Mouse (Mus musculus) kidney, adult 8-10 months (tissue): Measurements from ENCODE around the gene Tsku.

ENCODE experiments used
- DNase-seq, 2 experiments: peaks; one replicate each; pipeline ENCODE4 v3.0.0; 2022

The Tsku gene

GRCm38 (mm10) chr7:98361063-98361652 is at the start of gene Tsku:
Gene Tsku, minus strand, starts transcription at chr7:98361328.
- peak; percentile 87 to 89 for DNase-seq

- DNase-seq = no peak
These were observed 46.5 kb upstream of the Tsku start for GRCm38 (mm10) chr7:98407615-98408014.

GRCm38 (mm10) chr7:98403996-98404395 is 42.9 kb upstream of the Tsku start:
- peak in 1 of 2 experiments; percentile 30 for DNase-seq

GRCm38 (mm10) chr7:98402582-98403574 is 41.8 kb upstream of the Tsku start:
- no peak for DNase-seq

GRCm38 (mm10) chr7:98392466-98393201 is 31.5 kb upstream of the Tsku start:
- peak in 1 of 2 experiments; percentile 66 for DNase-seq

DNA sequence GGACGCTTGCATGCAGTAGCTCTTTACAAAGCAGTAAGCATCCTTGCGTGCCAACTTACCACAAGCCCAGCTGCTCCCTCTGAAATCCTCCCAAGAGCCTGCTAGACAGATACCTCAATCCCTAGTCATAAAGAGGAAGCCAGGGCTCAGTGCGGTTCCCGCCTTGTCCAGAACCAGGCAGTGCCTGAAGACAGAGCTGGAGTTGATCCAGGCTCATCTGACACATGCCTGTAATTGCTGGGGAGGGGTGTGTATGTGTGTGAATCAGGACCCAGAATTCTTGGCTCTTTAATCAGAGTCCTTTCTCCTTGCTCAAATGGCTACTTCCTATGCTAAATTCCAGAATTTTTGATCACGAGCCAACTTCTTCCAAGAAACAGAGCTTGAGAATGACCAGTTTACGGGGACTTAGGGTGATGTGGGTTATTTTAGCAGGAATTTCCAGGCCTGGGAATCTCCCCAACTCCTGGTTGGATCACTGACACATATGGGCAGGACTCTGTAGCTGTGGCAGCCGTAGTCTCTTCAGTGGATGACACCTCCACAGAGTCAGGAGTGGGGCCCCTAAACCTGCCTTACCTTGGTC is 30.3 kb upstream of the Tsku start:
- DNase-seq = no peak

GRCm38 (mm10) chr7:98390486-98390885 is 29.4 kb upstream of the Tsku start:
- no peak for DNase-seq

DNA sequence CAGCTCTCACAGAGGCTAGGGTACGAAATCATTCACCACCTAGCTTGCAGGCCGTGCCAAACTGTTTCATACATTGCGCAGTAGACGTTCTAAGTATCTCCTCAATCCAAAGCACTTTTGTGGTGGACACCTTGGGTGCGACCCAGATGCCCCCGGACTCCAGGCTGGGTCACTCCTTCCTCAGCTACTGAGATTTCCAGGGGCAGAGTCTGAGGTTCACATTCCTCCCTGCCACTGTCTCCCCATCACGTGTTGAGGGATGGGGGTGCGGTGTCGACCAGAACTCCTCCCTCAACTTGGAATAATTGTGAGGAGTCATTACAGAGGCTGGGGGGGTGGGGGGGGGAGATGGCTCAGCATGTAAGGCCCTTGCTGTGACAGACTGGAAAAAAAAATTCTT is 28.5 kb upstream of the Tsku start:
- DNase-seq = peak; percentile 55 to 68

GRCm38 (mm10) chr7:98388881-98389501 is 27.9 kb upstream of the Tsku start:
- DNase-seq = no peak

DNA sequence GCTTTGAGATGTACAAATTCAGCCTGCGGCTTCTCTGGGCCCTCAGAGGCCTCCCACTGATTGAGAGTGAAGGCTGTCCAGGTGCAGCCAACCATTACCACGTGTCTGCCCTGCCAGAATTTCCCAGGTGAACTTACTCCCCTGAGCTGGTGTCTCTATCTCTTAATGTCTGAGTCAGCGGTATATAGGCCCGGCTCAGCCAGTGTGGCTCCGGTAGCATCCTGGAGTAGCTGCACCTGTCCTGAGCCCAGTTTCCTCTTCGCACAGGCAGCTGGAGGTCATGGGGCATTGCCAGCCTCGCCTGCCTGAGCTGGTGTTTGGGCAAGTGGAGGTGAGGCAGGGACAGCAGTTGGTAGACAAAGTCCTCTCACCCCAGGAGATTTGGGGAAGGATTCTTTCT is 26.1 kb upstream of the Tsku start:
- peak; percentile 47 to 51 for DNase-seq

- DNase-seq = peak; percentile 59 to 65
These were observed 24.0 kb upstream of the Tsku start for GRCm38 (mm10) chr7:98385168-98385567.

DNA sequence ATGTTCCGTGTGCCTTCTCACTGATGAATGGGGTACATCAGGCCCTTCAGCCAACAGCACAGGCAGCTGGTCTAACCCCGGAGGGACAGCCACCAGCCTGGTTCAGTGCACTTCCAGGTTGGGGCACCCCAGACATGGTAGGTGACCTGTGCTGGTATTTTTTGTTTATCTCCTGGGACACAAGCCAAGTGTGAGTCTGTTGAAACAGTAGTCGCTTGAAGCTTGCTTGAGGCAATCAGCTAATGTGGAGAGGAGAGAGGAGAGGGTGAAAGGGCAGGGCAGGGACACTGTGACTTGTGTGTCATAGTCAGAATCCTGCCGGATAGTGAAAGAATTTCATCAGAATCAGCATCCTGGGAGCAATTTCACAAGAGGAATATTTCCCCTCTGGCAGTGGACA is 22.2 kb upstream of the Tsku start:
- no peak for DNase-seq

DNA sequence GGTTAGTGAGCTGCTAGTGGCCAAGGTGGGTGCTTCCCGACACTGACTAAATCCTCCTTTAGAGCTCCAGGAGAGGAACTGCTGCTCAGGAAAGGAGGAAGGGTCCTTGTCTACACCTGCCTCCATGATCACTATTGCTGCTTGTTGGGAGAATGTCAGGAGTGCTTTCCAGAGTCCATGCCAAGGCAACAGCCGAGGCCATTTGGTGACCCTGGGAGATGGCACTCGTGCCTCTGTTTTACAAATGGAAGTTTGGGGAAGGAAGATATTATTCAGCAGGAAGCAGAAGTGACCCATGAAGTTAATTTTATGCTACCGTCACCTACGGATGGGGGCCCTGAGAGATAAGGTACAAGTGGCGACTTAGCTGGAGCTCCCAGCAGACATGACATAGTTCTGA is 21.7 kb upstream of the Tsku start:
- no peak for DNase-seq

- no peak for DNase-seq
These were observed 19.2 kb upstream of the Tsku start for GRCm38 (mm10) chr7:98380224-98380925.

- no peak for DNase-seq
These were observed 18.1 kb upstream of the Tsku start for GRCm38 (mm10) chr7:98379232-98379631.

DNA sequence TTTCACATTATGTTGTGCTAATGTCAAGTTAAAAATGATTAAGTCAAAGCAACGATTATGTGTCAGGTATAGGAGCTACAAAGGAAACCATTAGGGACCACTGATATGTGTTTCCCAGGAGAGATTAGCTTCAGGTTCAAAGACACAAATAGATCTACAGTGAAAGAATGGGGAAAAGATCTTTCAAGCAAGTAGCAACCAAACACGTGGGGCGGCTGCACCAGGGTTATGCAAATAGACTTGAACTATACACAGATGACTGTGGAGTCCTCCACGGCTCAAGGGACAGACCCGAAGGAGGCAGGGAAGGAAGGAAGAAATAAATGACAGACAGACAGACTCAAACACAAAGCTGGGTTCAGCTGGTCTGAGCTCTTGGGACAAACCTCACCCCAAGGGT is 16.1 kb upstream of the Tsku start:
- DNase-seq = no peak

DNA sequence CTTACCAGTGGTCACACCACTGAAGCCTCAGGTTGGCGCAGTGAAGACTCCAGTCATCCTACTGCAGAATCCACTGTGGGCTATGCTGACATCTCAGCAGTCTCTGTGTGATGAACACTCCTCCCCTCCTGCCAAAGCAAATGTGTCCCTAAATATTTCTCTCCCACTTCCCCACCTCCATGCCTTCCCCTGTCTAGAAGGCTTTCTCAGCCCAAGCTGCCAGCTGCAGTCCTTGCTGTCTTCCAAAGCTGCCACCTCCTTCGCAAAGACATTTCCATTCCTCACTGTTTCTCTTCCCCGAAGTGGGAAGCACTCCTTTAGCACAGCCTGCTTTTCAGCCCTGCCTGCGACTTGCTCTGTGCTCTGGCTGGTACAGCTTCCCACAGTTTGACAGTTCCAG is 10.0 kb upstream of the Tsku start:
- DNase-seq = no peak

GRCm38 (mm10) chr7:98369762-98370369 is 8.7 kb upstream of the Tsku start:
- no peak for DNase-seq

DNA sequence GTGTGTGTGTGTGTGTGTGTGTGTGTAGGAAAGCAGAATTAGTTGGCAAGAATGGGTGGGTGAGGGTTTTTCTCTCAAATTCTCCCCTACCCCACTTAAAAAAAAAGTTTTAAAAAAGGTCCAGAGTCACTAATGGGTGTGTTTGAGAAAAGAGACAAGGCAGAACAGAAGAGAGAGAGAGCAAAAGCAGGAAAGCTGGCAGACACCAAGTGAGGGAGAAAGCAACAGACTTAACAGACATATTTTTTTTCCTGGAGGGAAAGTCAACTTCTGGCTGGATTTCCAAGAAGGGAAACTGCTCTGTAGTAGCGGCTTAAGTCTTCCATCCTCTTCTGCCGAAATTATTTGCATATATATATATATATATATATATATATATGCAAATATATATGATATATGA is 534 bp upstream of the Tsku start:
- DNase-seq = no peak

DNA sequence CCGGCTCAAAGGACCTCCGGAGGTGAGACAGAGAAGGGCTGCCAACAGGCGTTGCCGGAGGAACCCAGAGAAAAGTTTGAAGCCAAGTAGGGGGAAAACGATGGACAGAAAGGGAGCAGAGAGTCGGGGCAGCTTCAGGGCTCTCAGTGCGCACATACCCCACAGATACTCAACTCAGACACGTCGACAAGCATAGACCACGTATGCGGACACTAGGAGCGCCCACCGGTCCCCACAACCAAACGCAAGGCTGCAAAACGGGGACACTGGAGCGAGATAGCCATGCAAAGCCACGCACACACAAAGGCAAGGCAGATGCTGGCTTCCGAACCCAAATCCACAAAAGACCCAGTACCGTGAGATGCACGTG is 522 bp downstream of the Tsku start:
- DNase-seq = no peak

GRCm38 (mm10) chr7:98359951-98360620 is 1.0 kb downstream of the Tsku start:
- peak; percentile 51 to 65 for DNase-seq
